8 mouse cellular contexts compared by ENCODE assay signal in genomic region chr16:84703129-84703768, GRCm38 (mm10). TPM values are rescaled to one million over a fixed set of nuclear protein-coding genes. Genes with fewer than 3 reads are reported as not detected.
DNase-seq lines count a peak whose midpoint lies in the region; TF ChIP-seq lines count a peak whose summit lies in the region.

No protein-coding gene starts in this region.

- no peak for TF ChIP-seq CTCF in cerebellum, adult 2 months (IDR thresholded peaks at IDR 0.05; ENCODE audit: borderline replicate concordance, insufficient read depth, low read depth, low read length)

- H3K27me3 ChIP-seq in cerebellum, adult 2 months (ENCODE audit: control insufficient read depth, insufficient read depth, low read length) = peaks cover 1% of the 10 kb centered on the region; the same call in 1 of the 2 replicates
- H3K27me3 ChIP-seq in heart, embryonic 10.5 days (ENCODE audit: insufficient read depth, poor library complexity, severe bottlenecking) = peaks cover 12% of the 10 kb centered on the region

- no peak overlapping the region for H3K27ac ChIP-seq in cerebellum, adult 2 months (ENCODE audit: insufficient read depth, low read length)
- H3K27ac ChIP-seq in heart, embryonic 10.5 days = peak overlapping the region; percentile 84

- no peaks in the 10 kb centered on the region; the same call in 1 of the 2 replicates for H3K4me1 ChIP-seq in cerebellum, adult 2 months (ENCODE audit: control insufficient read depth, insufficient read depth, low read length)
- H3K4me1 ChIP-seq in heart, embryonic 10.5 days = no peaks in the 10 kb centered on the region

- no peaks in the 10 kb centered on the region for H3K9me3 ChIP-seq in heart, embryonic 10.5 days

- H3K36me3 ChIP-seq in heart, embryonic 10.5 days = no peaks in the 10 kb centered on the region

- peak in 1 of 2 experiments; percentile 16 for DNase-seq in cerebellum, adult 2 months
- no peak for DNase-seq in cerebellum, adult 9-11 months
- DNase-seq in embryo, embryonic 10 days (ENCODE audit: low spot score) = peak; percentile 9
- no peak for DNase-seq in heart, embryonic 10.5 days (ENCODE audit: low spot score)
- peak; percentile 36 for DNase-seq in kidney, adult 9 months
- peak; percentile 50 for DNase-seq in lung, postnatal 14 days
- DNase-seq in ovary, postnatal 36 days (ENCODE audit: low spot score) = peak; percentile 42
- DNase-seq in urinary bladder, postnatal 25 days (ENCODE audit: low spot score) = peak; percentile 51

- 1% methylated on average over 55 of the region's 55 CpGs for WGBS in cerebellum, adult 2 months
- under 1% methylated on average over 55 of the region's 55 CpGs for WGBS in heart, embryonic 10.5 days

- H3K4me3 ChIP-seq in cerebellum, adult 2 months (replicated peaks; ENCODE audit: insufficient read depth, low read depth, low read length) = peak overlapping the region; percentile 43
- H3K4me3 ChIP-seq in heart, embryonic 10.5 days = peak overlapping the region; percentile 75

- no peak for TF ChIP-seq POLR2A in cerebellum, adult 2 months (IDR thresholded peaks at IDR 0.05; ENCODE audit: borderline replicate concordance, insufficient read depth, low read length)

RNA-seq across cellular contexts. Expression of gene Mrpl39, which starts 32.3 kb away (rescaled TPM):
- polyA plus RNA-seq in cerebellum, adult 2 months (2012; rRNA removed) = 28.6 and 32.3 TPM in 2 replicates
- polyA plus RNA-seq in heart, embryonic 10.5 days (2016; fragmentation: Nextera tagmentation; extraction: Ambion mirVana) = 51.0 and 53.4 TPM in 2 replicates

Comparison
In these comparisons a context has a peak if more than half of its experiments do, and no peak if none do; other contexts are left out.
1. DNase-seq: peak in embryo, embryonic 10 days (single experiment), kidney, adult 9 months (single experiment), lung, postnatal 14 days (single experiment), ovary, postnatal 36 days (single experiment) and urinary bladder, postnatal 25 days (single experiment); none in cerebellum, adult 9-11 months (single experiment) and heart, embryonic 10.5 days (single experiment).